Mouse (Mus musculus) heart, embryonic 12.5 days (tissue): ENCODE measurements around the gene Nr4a3. TPM values are rescaled to one million over a fixed set of nuclear protein-coding genes. Genes with fewer than 3 reads are reported as not detected.

ENCODE experiments used
- ATAC-seq: fragments of 200-750 bp; cut with Nextera tagmentation; 2 replicates; pipeline ENCODE4 v1.8.0; 2017; ENCODE audit warnings: moderate TSS enrichment, moderate library complexity; ENCODE audit not compliant: insufficient number of reproducible peaks, low FRiP score
- H3K27ac ChIP-seq: fragments of 300-500 bp; sonication (generic); 2 replicates; pipeline ENCODE4 v1.5.1; 2016; ENCODE audit warnings: mild to moderate bottlenecking, moderate library complexity; ENCODE audit not compliant: poor library complexity, severe bottlenecking
- H3K27me3 ChIP-seq: fragments of 300-500 bp; sonication (generic); replicated peaks from 2 replicates; pipeline ENCODE4 v1.6.1; 2016; ENCODE audit warnings: mild to moderate bottlenecking, moderate library complexity
- H3K36me3 ChIP-seq: fragments of 300-500 bp; sonication (generic); 2 replicates; pipeline ENCODE4 v1.6.1; 2016; ENCODE audit warnings: mild to moderate bottlenecking, moderate library complexity
- H3K4me1 ChIP-seq: fragments of 300-500 bp; sonication (generic); replicated peaks from 2 replicates; pipeline ENCODE4 v1.6.1; 2016; ENCODE audit warnings: mild to moderate bottlenecking
- H3K4me2 ChIP-seq: fragments of 300-500 bp; sonication (generic); 2 replicates; pipeline ENCODE4 v1.6.1; 2016; ENCODE audit warnings: mild to moderate bottlenecking, moderate library complexity
- H3K4me3 ChIP-seq: fragments of 300-500 bp; sonication (generic); 2 replicates; pipeline ENCODE4 v1.5.1; 2016; ENCODE audit warnings: mild to moderate bottlenecking
- H3K9ac ChIP-seq: fragments of 300-500 bp; sonication (generic); 2 replicates; pipeline ENCODE4 v1.6.1; 2016; ENCODE audit warnings: mild to moderate bottlenecking, moderate library complexity
- H3K9me3 ChIP-seq: fragments of 300-500 bp; sonication (generic); replicated peaks from 2 replicates; pipeline ENCODE4 v1.6.1; 2016; ENCODE audit warnings: mild to moderate bottlenecking, moderate library complexity
- WGBS: fragments of 180-500 bp; shearing (Covaris S2); methylation state at CpG from one replicate; pipeline ENCODE4 v1.1.7; 2016; 5-methylcytosine and 5-hydroxymethylcytosine counted together
- polyA plus RNA-seq: library from polyadenylated mRNA; unstranded; fragments of >200 nt; fragmentation: Nextera tagmentation; extraction: Ambion mirVana; gene quantifications from 2 replicates; pipeline ENCODE4 v1.2.1, GENCODE M21; 2016

Gene Nr4a3
- polyA plus RNA-seq, 1 experiment from 2014 or later, result 0.26 TPM

DNA sequence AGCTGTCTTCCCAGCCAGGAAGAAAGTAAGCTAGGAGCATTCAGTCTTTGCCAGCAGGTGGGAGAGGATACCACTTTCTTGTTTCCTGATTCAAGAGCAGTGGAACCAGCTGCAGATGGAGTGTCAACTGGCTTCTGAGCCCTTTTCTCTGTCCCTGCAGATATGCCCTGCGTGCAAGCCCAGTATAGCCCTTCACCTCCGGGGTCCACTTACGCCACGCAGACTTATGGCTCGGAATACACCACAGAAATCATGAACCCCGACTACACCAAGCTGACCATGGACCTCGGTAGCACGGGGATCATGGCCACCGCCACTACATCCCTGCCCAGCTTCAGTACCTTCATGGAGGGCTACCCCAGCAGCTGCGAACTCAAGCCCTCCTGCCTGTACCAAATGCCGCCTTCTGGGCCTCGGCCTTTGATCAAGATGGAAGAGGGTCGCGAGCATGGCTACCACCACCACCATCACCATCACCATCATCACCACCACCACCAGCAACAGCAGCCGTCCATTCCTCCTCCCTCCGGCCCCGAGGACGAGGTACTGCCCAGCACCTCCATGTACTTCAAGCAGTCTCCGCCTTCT is 6.2 kb downstream of the Nr4a3 start:
- H3K9ac ChIP-seq, result peak overlapping the region; percentile 58; the same call in 1 of the 2 replicates
- WGBS, result 9% methylated on average over 19 of the region's 19 CpGs
- ATAC-seq, result no peak

DNA sequence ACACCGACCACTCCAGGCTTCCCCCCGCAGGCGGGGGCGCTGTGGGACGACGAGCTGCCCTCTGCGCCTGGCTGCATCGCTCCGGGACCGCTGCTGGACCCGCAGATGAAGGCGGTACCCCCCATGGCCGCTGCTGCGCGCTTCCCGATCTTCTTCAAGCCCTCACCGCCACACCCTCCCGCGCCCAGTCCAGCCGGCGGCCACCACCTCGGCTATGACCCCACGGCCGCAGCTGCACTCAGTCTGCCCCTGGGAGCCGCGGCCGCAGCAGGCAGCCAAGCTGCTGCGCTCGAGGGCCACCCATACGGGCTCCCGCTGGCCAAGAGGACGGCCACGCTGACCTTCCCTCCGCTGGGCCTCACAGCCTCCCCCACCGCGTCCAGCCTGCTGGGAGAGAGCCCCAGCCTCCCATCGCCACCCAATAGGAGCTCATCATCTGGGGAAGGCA is 6.7 kb downstream of the Nr4a3 start:
- Histone ChIP-seq H3K4me3 (peak overlapping the region; percentile 53), H3K9me3 (no peaks in the 10 kb centered on the region), H3K27ac (no peak overlapping the region), H3K36me3 (no peaks in the 10 kb centered on the region), H3K27me3 (peaks cover 76% of the 10 kb centered on the region), H3K9ac (peak overlapping the region; percentile 58), H3K4me1 (peaks cover 32% of the 10 kb centered on the region), H3K4me2 (peak overlapping the region; percentile 90)
- WGBS, result 0% methylated on average over 37 of the region's 37 CpGs
- ATAC-seq, result 0 out of 2 replicates have a peak, but pooled peaks have one; percentile 37

More for the DNA sequence above, 6.2 kb downstream of the Nr4a3 start:
- Histone ChIP-seq H3K36me3 (no peaks in the 10 kb centered on the region), H3K4me1 (peaks cover 36% of the 10 kb centered on the region), H3K4me2 (peak overlapping the region; percentile 90), H3K27ac (no peak overlapping the region), H3K27me3 (peaks cover 72% of the 10 kb centered on the region), H3K4me3 (peak overlapping the region; percentile 53), H3K9me3 (no peaks in the 10 kb centered on the region)

DNA sequence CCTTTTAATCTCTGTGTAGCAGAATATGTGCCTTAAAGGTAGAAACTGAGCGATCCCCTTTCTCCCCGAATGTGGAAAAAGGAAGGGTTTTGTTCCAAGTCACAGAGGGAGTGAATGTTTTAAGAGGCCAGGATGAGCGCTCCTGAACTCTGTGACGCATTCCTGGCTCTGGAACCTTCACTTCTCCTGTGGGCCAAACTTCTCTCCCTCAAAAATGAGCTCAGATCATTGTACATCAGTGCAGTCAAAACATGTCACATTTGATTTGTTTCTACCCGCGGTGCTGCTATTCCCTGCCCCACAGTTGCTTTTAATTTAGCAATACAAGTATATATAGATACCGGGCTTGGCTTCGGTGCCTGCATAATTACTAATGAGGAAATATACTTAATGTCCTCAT is 16.8 kb downstream of the Nr4a3 start:
- Histone ChIP-seq H3K4me3 (no peak overlapping the region), H3K4me2 (no peak overlapping the region), H3K27me3 (no peaks in the 10 kb centered on the region), H3K36me3 (no peaks in the 10 kb centered on the region), H3K4me1 (no peaks in the 10 kb centered on the region), H3K27ac (no peak overlapping the region), H3K9me3 (no peaks in the 10 kb centered on the region), H3K9ac (no peak overlapping the region)
- 77% methylated on average over 8 of the region's 8 CpGs for WGBS
- no peak for ATAC-seq

DNA sequence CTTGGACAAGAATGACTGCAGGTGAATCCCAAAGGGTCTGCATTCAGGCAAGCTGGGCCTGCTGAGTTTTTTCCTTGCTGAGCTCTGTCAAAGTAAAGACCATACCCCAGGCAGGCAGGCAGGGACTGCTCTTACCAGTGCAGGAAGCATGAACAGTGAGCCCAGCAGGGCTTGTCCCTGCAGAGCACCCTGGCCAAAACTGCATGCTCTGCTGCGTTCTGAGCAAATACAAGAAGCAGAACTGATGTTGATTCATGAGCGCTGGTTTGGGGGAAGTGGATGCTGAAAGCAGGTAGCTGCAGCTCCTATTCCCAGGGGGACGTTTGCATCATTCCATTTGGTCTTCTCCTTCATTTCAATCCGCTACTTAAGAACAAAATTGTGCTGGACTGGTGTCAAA is 19.4 kb downstream of the Nr4a3 start:
- no peak overlapping the region for H3K4me3 ChIP-seq
- no peak overlapping the region for H3K9ac ChIP-seq
- WGBS, result 54% methylated on average over 4 of the region's 4 CpGs
- ATAC-seq, result no peak
- no peaks in the 10 kb centered on the region; the same call in 1 of the 2 replicates for H3K27me3 ChIP-seq
- H3K36me3 ChIP-seq, result no peaks in the 10 kb centered on the region
- no peak overlapping the region for H3K4me2 ChIP-seq
- no peaks in the 10 kb centered on the region for H3K9me3 ChIP-seq
- H3K27ac ChIP-seq, result no peak overlapping the region
- no peaks in the 10 kb centered on the region for H3K4me1 ChIP-seq

DNA sequence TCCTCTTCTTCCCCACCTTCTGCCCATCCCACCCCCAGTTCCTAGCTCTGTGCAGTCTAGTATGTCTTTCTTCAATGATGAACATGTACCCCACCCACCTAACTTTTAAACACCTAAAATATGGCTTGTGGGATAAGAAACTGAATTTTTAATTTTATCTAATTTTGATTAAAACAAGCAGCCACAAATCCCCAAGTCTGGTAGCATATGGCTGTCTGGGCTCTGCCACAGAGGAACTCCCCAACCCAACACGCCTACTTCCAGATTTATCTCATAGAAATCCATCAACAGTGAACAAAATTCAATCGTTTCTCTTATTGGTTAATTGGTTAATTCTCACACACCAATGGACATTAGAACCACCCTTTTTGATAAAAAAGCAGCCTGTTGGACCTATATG is 21.7 kb downstream of the Nr4a3 start:
- H3K9me3 ChIP-seq, result no peaks in the 10 kb centered on the region
- no peaks in the 10 kb centered on the region for H3K36me3 ChIP-seq
- no peak overlapping the region for H3K4me3 ChIP-seq
- no peak overlapping the region for H3K9ac ChIP-seq
- H3K27me3 ChIP-seq, result no peaks in the 10 kb centered on the region; the same call in 1 of the 2 replicates
- no peak overlapping the region for H3K4me2 ChIP-seq
- 80% methylated on average over 2 of the region's 2 CpGs for WGBS
- H3K4me1 ChIP-seq, result no peaks in the 10 kb centered on the region
- H3K27ac ChIP-seq, result no peak overlapping the region
- ATAC-seq, result no peak

DNA sequence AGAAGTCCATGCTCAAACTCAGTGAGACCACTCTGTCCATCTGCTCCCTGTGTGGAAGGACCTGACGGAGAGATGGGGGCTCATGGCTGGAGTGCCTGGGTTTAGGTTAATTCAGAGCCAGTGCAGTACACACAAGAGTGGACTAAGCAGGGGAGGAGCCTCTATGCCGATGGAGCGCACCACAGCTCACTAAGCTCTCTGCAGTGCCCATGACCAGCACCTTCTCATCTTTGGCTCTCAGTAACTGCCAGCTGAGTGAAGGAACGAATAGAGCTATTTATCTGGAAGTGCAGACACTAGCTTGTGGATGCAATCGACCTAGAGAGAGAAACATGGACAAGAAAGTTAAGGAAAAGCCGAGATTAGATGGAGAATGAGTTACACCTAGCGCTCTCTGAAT is 24.2 kb downstream of the Nr4a3 start:
- 64% methylated on average over 7 of the region's 7 CpGs for WGBS
- H3K4me1 ChIP-seq, result no peaks in the 10 kb centered on the region
- no peak overlapping the region for H3K27ac ChIP-seq
- no peak overlapping the region for H3K4me3 ChIP-seq
- no peak for ATAC-seq
- no peak overlapping the region for H3K4me2 ChIP-seq
- H3K9me3 ChIP-seq, result no peaks in the 10 kb centered on the region
- no peaks in the 10 kb centered on the region for H3K36me3 ChIP-seq
- no peaks in the 10 kb centered on the region; the same call in 1 of the 2 replicates for H3K27me3 ChIP-seq
- no peak overlapping the region for H3K9ac ChIP-seq

DNA sequence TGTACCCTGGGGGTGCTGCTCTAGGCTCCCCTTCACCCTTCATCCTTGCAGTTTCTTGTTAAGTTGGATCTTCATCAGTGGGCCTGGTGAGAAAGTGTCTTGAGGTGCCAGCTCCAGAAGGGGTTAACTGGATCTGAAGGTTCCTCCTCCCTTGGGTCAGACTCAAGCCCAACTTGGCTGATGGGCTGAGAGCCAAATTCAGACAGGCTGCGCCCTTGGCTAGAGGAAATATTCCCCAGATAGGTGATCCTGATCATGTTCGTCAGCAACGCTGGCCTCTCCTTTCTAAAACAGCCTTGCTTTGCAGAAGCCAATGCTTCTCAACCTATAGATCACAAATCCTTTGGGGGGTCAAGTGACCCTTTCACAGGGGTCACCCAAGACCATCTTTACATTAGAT is 27.1 kb downstream of the Nr4a3 start:
- H3K4me2 ChIP-seq, result no peak overlapping the region
- 63% methylated on average over 3 of the region's 3 CpGs for WGBS
- no peak overlapping the region for H3K4me3 ChIP-seq
- H3K27me3 ChIP-seq, result no peaks in the 10 kb centered on the region; the same call in 1 of the 2 replicates
- H3K4me1 ChIP-seq, result peaks cover 3% of the 10 kb centered on the region
- ATAC-seq, result no peak
- H3K9me3 ChIP-seq, result no peaks in the 10 kb centered on the region
- no peak overlapping the region for H3K27ac ChIP-seq
- H3K36me3 ChIP-seq, result no peaks in the 10 kb centered on the region
- no peak overlapping the region for H3K9ac ChIP-seq

DNA sequence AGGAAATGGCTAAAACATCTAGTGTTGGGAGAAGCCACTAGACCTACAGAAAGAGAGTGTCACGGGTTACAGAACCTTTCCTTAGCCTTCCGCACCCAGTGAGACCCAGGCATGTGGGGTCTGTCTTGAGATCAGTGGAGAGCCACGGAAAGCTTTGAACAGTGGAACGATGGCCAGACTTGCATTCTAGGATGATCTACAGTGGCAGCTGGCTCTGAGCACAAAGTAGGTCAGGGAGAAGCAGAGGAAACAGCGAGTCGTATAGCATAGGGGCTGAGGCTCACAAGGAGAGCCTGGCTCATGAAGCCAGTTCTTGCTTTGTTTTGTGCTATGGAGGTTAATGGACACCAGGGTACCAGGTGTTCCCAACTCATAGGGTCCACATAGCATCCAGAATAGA is 28.4 kb downstream of the Nr4a3 start:
- Histone ChIP-seq H3K27me3 (no peaks in the 10 kb centered on the region), H3K9me3 (no peaks in the 10 kb centered on the region), H3K4me2 (no peak overlapping the region), H3K4me3 (no peak overlapping the region), H3K9ac (no peak overlapping the region), H3K4me1 (peaks cover 12% of the 10 kb centered on the region), H3K36me3 (no peaks in the 10 kb centered on the region), H3K27ac (no peak overlapping the region)
- ATAC-seq, result no peak
- WGBS, result 81% methylated on average over 6 of the region's 6 CpGs

DNA sequence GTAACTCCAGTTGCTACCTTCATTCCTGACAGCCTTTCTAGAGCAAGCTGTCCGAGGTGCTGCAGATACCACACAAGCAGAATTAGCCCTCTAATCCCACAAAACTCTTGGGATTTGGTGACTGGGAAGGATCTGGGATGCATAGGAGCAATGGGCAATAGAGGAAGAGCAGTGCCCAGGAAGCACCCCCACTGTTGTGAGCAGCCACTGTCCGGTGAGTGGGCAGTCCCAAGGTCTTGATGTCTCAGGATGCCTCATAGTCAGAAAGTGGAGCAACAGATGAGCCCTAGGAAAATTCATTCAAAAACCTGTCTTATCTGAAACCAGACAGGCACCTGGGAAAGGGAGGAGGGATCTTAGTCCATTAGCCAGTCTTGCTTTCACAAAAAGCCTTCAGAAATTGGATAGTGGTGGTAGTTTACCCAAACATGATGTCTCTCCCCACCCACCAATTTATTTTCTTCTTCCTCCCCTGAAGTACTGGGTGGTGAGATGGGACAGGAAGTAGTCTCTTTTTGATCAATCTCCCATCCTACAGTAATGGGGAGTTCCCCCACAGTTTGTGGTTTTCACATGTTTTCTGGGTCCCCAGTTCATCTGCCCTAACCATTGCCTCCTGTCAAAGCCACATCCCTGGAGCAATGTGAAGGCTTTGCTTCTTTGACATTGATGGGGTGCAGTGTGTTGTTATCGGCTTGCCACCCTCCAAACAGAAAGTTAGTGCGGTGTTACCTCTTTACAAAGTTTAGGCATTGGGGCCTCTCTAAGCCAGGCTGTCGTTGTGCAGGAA is 29.7 kb downstream of the Nr4a3 start:
- 77% methylated on average over 5 of the region's 5 CpGs for WGBS
- Histone ChIP-seq H3K27ac (no peak overlapping the region), H3K4me3 (no peak overlapping the region), H3K4me2 (no peak overlapping the region), H3K4me1 (peaks cover 14% of the 10 kb centered on the region), H3K27me3 (no peaks in the 10 kb centered on the region), H3K9ac (no peak overlapping the region), H3K36me3 (no peaks in the 10 kb centered on the region), H3K9me3 (no peaks in the 10 kb centered on the region)
- no peak for ATAC-seq

DNA sequence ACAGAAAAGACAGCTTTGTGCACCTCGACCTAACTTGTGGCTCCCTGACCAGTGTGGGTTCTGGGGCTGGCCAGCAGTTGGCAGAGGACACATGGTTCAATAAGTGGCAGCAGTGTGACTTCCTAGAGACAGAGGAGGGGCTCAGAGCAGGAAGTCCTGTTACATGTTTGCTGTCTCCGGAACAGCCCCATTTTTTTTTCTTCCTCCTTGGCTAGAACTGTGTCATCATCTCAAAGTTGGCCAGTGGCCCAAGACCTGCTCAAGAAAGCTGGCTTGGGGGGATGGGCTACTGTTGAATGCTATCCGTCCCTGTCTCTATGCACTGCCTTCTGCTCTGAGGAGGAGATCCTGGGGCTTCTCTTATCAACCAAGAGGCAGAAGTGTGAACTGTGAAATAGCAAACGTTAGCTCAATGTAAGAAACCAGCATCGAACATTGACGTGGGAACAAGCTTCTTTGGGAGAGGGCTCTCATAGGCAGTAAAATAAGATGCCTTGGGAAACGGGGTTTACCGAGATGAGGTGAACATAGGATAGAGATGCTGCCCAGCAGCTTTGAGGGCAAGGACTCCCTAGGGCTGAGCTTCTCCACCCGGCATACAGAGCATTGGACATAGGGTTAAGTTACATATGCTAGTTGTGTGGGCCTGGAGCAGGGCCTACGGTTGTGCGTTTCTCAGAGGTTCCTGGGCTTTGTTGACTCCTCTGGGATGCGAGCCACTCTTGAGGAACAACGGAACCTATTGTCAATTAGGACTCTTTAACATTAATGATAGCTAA is 31.9 kb downstream of the Nr4a3 start:
- Histone ChIP-seq H3K27me3 (no peaks in the 10 kb centered on the region), H3K36me3 (no peaks in the 10 kb centered on the region), H3K27ac (no peak overlapping the region), H3K9ac (no peak overlapping the region), H3K4me3 (no peak overlapping the region), H3K4me1 (peaks cover 14% of the 10 kb centered on the region), H3K9me3 (no peaks in the 10 kb centered on the region), H3K4me2 (no peak overlapping the region)
- WGBS, result 60% methylated on average over 13 of the region's 13 CpGs
- peak; percentile 33 for ATAC-seq

DNA sequence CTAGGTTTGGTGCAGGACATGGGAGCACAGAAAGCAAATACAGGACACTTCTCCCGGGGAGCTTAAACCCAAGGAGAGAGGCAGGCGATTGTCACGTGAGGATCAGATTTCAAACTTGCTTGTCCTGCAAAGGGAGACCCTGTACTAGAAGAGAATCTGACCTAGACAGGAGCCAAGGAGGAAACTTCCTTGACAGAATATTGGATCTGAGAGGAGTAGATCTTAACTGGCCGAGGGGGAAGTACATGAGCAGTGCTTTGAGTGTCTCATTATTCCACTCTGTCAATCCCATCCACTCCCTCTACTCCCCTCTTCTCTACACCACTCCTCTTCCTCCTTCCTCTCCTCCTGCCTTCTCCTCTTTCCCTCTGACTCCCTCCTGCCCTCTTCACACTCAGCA is 33.3 kb downstream of the Nr4a3 start:
- ATAC-seq, result no peak
- Histone ChIP-seq H3K36me3 (no peaks in the 10 kb centered on the region), H3K4me3 (no peak overlapping the region), H3K27ac (no peak overlapping the region), H3K27me3 (no peaks in the 10 kb centered on the region), H3K4me1 (peaks cover 14% of the 10 kb centered on the region), H3K4me2 (peak overlapping the region; percentile 1), H3K9ac (no peak overlapping the region), H3K9me3 (no peaks in the 10 kb centered on the region)
- WGBS, result 11% methylated on average over 4 of the region's 4 CpGs
